Mouse (Mus musculus): Measurements from ENCODE around the gene Asb16. TPM values are rescaled to one million over a fixed set of nuclear protein-coding genes. Genes with fewer than 3 reads are reported as not detected.
A peak's percentile ranks its signal among the peaks of the same experiment; 100 is the strongest.
"Not testable (repeated sequence)": the region's sequence is repeated elsewhere in the genome, so short reads cannot be mapped to it uniquely, and the experiment has no call there.

Asb16 gene
- total RNA-seq, 2 experiments from 2014 or later: 2.2 to 2.9 TPM

DNA sequence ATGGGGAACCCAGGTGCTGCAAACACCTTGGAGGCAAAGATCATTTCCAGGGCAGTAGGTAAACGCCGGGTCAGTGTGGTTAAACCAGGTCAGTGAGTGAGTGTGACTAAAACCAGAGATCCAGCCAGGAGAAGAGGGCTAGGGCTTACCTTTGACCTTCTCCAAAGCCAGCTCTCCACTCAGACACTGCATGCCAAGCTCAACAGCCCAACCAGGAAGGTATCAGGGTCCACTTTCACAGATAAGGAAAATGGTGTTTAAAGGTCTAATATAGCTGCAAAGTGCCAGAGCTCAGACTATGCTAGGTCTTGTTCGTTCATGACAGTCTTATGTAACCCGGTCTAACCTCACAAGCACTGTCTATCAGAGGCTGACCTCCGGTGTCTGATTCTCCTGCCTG, 27.3 kb upstream of the Asb16 start:
- no peak for DNase-seq (ENCODE audit: low spot score in 2 of 2)

DNA sequence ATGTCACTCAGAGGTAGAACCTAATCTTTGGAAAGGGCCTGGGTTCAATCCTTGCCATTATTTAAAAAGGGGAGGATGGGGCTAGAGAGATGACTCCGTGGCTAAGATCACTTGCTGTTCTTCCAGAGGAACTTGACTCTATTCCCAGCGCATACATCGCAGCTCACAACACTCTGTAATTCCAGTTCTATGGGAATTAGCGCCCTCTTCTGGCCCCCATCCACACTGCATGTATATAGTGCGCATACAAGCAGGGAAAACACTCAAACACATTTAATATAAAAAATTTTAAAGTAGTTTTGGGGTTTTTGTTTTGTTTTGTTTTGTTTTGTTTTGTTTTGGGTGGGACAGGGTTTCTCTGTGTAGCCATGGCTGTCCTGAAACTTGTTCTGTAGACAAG, 26.7 kb upstream of the Asb16 start:
- DNase-seq (ENCODE audit: low spot score in 2 of 2): no peak

DNA sequence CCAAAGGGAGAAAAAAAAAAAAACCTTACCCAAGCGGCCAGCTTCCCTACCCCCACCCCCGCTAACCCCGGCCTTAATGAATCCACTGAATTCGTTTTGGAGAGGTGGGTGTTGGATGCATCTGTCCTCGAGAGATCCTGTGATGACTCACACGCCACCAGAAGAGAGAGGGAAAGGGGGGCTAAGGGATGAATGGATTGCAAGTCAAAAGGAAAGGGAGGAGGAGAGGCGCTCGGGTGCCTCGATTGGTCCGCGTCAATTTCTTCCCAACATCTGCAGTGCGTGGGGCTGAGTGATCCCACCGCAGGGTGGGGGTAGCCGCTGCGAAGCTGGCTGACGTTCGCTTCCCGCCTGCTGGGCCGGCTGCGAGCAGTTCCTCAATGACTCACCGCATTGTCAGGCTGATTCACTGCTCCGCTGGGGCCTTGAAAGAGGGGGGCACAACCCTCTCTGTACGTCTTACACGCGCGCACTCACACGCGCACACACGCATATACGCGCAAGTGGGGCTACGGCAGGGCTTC, 23.6 kb upstream of the Asb16 start:
- DNase-seq (ENCODE audit: low spot score in 2 of 2): peak; percentile 78 to 84

DNA sequence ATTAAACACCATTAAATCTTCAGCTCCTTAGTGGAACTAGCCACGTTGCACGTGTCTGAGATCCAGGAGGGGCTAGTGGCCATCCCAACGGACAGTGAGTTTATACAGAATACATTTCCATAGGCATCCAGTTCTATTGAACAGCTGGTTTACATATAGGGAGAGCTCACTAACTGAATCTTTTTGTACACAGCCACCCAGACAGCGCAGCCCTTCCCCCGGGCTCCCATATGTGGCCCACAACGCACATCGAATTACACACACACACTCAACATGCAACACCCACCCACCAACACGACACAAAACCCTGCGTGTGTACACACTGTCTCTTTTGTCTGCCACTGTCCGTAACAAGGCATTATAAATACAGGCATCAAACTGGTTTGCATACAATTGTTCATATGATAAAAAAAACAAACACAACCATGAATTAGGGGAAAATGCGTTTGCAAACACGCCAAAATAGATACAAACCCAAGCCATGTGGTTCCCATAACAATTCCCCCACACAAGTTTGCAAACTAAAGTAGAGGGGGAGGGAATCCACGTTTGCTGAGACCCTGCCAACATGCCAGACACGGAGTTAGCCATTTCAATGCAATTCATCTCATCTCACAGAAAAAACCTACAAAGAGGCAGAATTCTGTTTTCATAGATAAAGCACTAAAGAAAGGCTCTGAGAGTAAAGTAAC, 22.8 kb upstream of the Asb16 start:
- DNase-seq (ENCODE audit: low spot score in 2 of 2): no peak

- no peak for DNase-seq (ENCODE audit: low spot score in 2 of 2)
Measured at GRCm38 (mm10) chr11:102246273-102246635, 22.3 kb upstream of the Asb16 start.

DNA sequence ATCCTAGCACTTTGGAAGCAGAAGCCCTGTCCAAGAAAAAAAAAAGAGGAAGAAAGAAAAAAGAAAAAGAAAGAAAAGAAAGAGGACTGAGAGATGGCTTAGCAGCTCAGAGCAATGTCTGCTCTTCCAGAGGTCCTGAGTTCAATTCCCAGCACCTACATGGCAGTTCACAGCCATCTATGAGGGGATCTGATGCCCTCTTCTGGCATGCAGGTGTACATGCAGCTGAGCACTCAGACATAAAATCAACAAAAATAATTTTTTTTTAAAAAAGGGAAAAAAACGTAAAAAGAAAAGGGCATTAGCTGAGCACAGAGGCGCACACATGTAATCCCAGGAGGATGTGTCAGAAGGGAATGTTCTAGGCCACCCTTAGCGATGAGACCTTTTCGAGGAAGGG, 21.7 kb upstream of the Asb16 start:
- no peak for DNase-seq (ENCODE audit: low spot score in 2 of 2)

DNA sequence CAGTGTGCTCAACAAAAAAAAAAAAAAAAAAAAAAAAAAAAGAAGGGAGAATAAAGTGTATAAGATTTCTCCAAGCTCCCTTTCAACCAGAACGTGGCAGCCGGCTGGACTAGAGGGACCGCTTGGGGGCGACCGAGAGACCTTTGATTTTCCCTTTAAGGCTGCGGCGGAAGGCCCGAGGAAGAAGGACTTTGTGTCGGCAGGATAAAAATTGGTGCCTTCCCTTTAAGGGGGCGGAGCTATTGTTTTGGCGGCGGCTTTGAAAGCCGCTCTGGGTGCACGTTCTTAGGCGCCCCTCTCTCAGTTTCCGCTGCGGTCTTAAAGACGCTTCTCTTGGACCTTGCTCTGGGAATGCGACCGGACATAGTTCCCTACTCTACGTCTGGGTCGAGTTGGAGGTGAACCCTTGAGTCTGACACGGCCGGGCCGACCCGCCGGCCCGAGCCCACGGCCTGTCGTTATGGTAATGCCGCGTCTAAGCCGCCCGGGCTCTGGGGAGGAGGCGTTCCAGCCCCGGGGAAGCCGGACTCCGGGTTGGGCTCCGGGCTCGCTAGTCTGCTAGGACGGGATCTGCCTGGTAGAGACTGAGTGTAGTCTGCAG, 19.8 kb upstream of the Asb16 start, which contains the start of gene BC030867:
BC030867 (plus strand) TSS at position 253 of the 601 bp plus-strand sequence.
- DNase-seq (ENCODE audit: low spot score in 2 of 2): peak; percentile 93 to 96

GRCm38 (mm10) chr11:102249351-102250090, 19.0 kb upstream of the Asb16 start:
- DNase-seq (ENCODE audit: low spot score in 2 of 2): no peak

DNA sequence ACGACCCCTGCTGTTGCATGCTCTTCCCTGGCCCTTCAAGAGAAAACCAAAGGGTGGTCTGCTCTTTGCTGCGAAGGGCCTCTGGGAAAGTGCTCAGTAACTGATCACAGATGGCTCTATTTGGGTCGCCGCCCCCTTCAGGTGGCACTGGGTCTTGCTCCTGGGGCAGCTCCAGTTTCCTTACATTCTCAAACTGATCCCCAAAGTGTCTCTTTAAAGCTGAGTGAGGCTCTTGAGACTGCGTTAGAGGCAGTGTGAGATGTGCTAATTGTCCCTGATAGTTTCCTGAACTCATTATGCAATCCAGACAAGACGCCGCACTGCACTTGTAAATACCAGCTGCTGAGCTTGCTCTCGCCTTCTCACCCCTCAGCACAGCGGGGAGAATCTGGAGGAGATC, 11.0 kb upstream of the Asb16 start:
- DNase-seq (ENCODE audit: low spot score in 2 of 2): no peak

DNA sequence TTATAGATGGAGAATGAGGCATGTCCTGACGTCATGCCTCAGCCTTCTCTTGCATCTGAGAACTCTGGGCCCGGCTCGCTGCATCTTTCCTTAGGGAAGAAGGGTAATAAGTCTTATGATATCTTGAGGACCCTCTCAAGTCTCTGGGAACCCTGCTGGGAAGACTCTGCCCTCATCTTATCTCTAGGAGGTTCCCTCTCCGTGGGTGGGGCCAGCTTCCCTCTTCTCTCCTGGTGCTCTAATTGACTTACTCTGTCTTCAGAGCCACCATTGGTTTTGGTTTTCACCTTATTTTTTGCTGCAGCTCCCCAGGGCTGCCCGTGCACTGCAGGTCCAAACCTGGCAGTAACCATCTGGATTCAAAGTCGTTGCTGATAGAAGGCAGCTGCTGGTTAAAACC, 10.4 kb upstream of the Asb16 start:
- DNase-seq (ENCODE audit: low spot score in 2 of 2): no peak

DNA sequence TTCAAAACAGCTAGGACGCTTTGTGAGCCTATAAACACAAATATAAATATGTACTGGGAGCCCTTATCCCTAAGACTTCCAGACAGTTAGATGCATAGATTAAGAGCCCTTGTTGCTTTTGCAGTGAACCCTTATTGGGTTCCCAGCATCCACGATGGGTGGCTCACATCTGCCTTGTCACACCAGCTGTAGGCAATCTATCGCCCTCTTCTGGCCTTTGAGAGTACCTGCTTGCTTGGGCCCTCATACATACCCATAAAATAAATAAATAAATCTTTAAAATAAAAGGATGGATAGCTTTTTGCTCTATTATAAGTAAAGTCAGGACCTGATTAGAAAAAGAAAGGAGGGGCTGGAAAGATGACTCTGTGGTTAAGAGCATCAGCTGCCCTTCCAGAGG, 10.0 kb upstream of the Asb16 start:
- no peak for DNase-seq (ENCODE audit: low spot score in 2 of 2)

- no peak for DNase-seq (ENCODE audit: low spot score in 2 of 2)
Measured at GRCm38 (mm10) chr11:102263211-102263610, 5.3 kb upstream of the Asb16 start.

DNA sequence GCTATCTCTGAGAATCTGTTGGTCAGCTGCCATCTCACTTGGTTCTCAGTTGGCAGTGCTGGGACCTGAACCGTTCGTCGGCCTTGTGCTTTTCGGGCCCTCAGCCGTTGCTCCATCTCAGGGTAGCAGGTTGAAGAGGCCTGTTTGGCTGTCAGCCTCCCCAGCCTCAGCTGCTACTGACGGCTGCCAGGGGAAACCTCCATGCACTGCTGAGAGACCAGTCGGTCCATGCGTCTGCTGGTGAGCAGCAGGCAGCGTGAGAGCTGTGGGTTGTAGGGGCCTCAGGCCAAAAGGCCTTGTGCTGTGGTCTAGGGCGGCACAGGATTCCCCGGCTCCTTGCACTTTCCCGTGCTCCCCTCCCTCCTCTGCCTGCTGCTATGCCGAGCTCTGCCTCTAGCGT, 2.7 kb upstream of the Asb16 start:
- no peak for DNase-seq (ENCODE audit: low spot score in 2 of 2)

GRCm38 (mm10) chr11:102266631-102267355, 1.8 kb upstream of the Asb16 start:
- no peak for DNase-seq (ENCODE audit: low spot score in 2 of 2)

DNA sequence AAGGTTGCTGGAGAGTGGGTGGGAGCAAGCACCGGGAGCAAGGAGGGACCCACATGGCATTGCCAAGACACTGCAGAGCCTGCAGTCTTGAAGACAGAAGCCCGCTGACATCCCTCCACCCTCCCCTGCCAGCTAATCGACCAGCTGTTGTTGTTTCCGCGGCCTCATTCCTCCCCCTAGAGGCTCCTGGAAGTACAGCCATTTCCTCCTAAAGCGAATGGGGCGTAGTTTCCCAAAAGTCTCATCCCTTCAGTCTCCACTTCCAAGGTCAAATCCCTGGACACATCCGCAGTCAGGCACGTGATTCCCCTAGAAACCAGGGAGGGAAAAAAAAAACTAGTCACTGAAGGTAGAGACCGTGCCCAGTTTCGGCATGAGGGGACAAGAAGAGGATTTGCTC, 1.1 kb upstream of the Asb16 start:
- DNase-seq (ENCODE audit: low spot score in 2 of 2): peak; percentile 69 to 70

- DNase-seq (ENCODE audit: low spot score in 2 of 2): peak; percentile 34 to 46
Measured at GRCm38 (mm10) chr11:102276411-102276915, 7.9 kb downstream of the Asb16 start.

DNA sequence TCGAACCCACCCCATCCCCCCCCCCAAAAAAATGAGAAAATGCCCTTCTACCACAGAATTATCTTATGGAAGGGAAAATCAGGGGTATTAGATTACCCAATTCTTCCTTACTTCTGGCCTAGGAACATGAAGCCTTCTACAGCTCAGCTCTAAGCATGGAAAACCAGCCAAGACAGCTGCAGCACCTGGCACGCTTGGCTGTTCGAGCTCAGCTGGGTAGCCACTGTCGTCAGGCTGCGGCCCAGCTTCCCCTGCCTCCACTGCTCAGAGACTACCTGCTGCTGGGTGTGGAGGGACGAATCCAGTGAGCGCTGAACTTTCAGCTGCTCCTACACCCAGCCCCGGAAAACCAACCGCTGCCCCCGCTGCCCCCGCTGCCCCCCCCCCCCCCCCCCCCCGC, 9.2 kb downstream of the Asb16 start:
- no peak for DNase-seq (ENCODE audit: low spot score in 2 of 2)

DNA sequence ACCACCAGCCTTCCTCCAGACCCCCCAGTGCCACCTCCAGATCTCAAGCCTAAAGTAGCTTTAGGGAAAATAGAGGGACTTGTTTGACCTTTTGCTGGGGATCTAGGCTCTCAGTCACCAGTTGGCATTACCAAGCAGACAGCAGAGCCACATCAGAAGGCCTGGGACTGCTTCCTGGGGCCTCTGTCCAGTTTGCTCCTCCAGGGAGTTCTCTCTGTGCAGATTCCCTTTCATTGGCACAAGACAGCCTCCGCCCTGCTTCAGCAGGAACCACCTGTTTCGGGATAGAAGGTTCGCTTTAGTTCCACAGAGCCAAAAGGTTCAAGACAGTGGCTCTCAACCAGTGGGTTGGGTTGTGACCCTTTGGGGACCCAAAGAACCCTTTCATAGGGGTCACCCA, 11.1 kb downstream of the Asb16 start:
- DNase-seq (ENCODE audit: low spot score in 2 of 2): no peak

- DNase-seq (ENCODE audit: low spot score in 2 of 2): not testable (repeated sequence)
Measured at GRCm38 (mm10) chr11:102280267-102280666, 11.7 kb downstream of the Asb16 start.

GRCm38 (mm10) chr11:102283922-102284321, 15.4 kb downstream of the Asb16 start:
- DNase-seq (ENCODE audit: low spot score in 2 of 2): no peak

DNA sequence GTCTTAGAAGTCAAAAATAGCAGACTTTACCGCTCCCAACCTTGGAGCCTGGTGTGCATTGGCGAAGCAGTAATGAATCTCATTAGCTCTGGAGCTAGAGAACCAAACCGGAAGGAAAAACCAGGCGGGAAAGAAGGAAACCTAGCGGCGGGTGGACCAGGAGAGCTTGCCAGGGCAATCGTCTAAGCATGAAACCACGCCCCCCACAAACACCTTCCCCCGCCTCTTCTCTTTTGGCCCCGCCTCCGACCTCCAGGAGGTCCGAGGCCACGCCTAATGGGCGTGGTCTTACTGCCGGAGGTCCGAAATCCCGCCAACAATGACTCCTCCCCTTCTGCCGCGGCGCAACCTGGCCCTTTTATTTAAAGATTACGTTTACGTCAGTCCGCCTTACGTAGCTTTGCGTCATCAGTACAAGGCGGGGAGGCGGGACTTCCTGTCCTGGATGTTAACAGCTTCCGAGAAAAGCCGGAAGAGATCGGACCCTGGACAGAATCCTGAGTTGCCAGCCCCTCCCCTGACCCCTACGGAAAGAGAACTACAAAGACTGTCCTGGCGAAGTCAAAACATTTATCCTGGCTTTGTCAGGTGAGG, 16.1 kb downstream of the Asb16 start, which contains the start of gene Tmub2:
Tmub2 (plus strand) TSS at position 431 of the 594 bp plus-strand sequence.
- peak; percentile 95 to 96 for DNase-seq (ENCODE audit: low spot score in 2 of 2)

All from left cerebral cortex, adult 18-20 months (tissue).